16 mouse cellular contexts compared by ENCODE assay signal in genomic region chr1:66364386-66364785, GRCm38 (mm10).
"Had no signal": no experiment of that assay in that cellular context is flagged by ENCODE, and none has a peak within 500 bp of the region (broad histone marks: within the 10 kb centered on the region; RNA-seq: fewer than 3 reads in every experiment).

No protein-coding gene starts in this region.

- H3K4me1 ChIP-seq: neural tube, embryonic 12.5 days; stomach, embryonic 15.5 days had no signal

- H3K9ac ChIP-seq: neural tube, embryonic 12.5 days; neural tube, embryonic 13.5 days; neural tube, embryonic 15.5 days; stomach, embryonic 15.5 days had no signal

- H3K36me3 ChIP-seq: stomach, embryonic 15.5 days had no signal

- H3K27me3 ChIP-seq: neural tube, embryonic 12.5 days; neural tube, embryonic 13.5 days; neural tube, embryonic 15.5 days; stomach, embryonic 15.5 days had no signal

- DNase-seq: right cerebral cortex, adult 18-20 months; right cerebral cortex, postnatal 14 days; right cerebral cortex, postnatal 25 days; right cerebral cortex, postnatal 4 days; spleen, adult 18-20 months; thymus, adult 18-20 months; thymus, adult 2 months; thymus, postnatal 14 days; thymus, postnatal 25 days; thymus, postnatal 36 days; thymus, postnatal 4 days had no signal

- H3K4me3 ChIP-seq: neural tube, embryonic 12.5 days; neural tube, embryonic 13.5 days; neural tube, embryonic 15.5 days; stomach, embryonic 15.5 days had no signal

- H3K9me3 ChIP-seq: neural tube, embryonic 12.5 days; neural tube, embryonic 13.5 days; neural tube, embryonic 15.5 days; stomach, embryonic 15.5 days had no signal

- H3K4me2 ChIP-seq: neural tube, embryonic 12.5 days; neural tube, embryonic 13.5 days; neural tube, embryonic 15.5 days; stomach, embryonic 15.5 days had no signal

- H3K27ac ChIP-seq: neural tube, embryonic 12.5 days; neural tube, embryonic 13.5 days; neural tube, embryonic 15.5 days; stomach, embryonic 15.5 days; stomach, postnatal 0 days had no signal
